Mouse (Mus musculus) granulocyte monocyte progenitor cell, adult 5-6 weeks (primary cell): ENCODE measurements at regions not wholly inside any gene's neighbourhood (a gene's known extent, or its start where the extent isn't known, plus 50 kb on each side); places are given as distances from the start of the nearest gene placed in this dataset.
A peak's percentile ranks its signal among the peaks of the same experiment; 100 is the strongest.

Experiments
- ATAC-seq: replicated peaks from 2 replicates; pipeline ENCODE4 v1.8.0; 2016; ENCODE audit warnings: mild to moderate bottlenecking, moderate TSS enrichment, inconsistent platforms; ENCODE audit not compliant: poor library complexity, severe bottlenecking

- ATAC-seq = no peak
Observed at GRCm38 (mm10) chr6:99853716-99854115, 127.5 kb upstream of the Prok2 start.

GRCm38 (mm10) chr6:99850706-99851105, 124.5 kb upstream of the Prok2 start:
- ATAC-seq = no peak

GRCm38 (mm10) chr6:99845508-99845846, 119.3 kb upstream of the Prok2 start:
- ATAC-seq = no peak

- no peak for ATAC-seq
Observed at GRCm38 (mm10) chr6:99844775-99845507, 118.7 kb upstream of the Prok2 start.

GRCm38 (mm10) chr6:99843507-99843906, 117.3 kb upstream of the Prok2 start:
- no peak for ATAC-seq

GRCm38 (mm10) chr6:99842723-99843122, 116.5 kb upstream of the Prok2 start:
- ATAC-seq = no peak

- ATAC-seq = peak; percentile 85
Observed at GRCm38 (mm10) chr6:99840823-99841222, 114.6 kb upstream of the Prok2 start.

- no peak for ATAC-seq
Observed at GRCm38 (mm10) chr6:99833323-99833722, 107.1 kb upstream of the Prok2 start.

- ATAC-seq = no peak
Observed at GRCm38 (mm10) chr6:99827625-99828024, 101.4 kb upstream of the Prok2 start.

GRCm38 (mm10) chr6:99824808-99825207, 98.6 kb upstream of the Prok2 start:
- ATAC-seq = no peak

GRCm38 (mm10) chr6:99822471-99822870, 96.3 kb upstream of the Prok2 start:
- ATAC-seq = no peak

- no peak for ATAC-seq
Observed at GRCm38 (mm10) chr6:99819255-99819929, 93.2 kb upstream of the Prok2 start.

GRCm38 (mm10) chr6:99818486-99818885, 92.3 kb upstream of the Prok2 start:
- no peak for ATAC-seq

- peak; percentile 12; the same call in 1 of the 2 replicates for ATAC-seq
Observed at GRCm38 (mm10) chr6:99817245-99817644, 91.1 kb upstream of the Prok2 start.

- ATAC-seq = no peak
Observed at GRCm38 (mm10) chr6:99813102-99813501, 86.9 kb upstream of the Prok2 start.

- no peak for ATAC-seq
Observed at GRCm38 (mm10) chr6:99811842-99812241, 85.7 kb upstream of the Prok2 start.

- no peak for ATAC-seq
Observed at GRCm38 (mm10) chr6:99810974-99811798, 85.0 kb upstream of the Prok2 start.

GRCm38 (mm10) chr6:99804905-99805245, 78.7 kb upstream of the Prok2 start:
- ATAC-seq = no peak

- peak; percentile 95 for ATAC-seq
Observed at GRCm38 (mm10) chr6:99803983-99804904, 78.1 kb upstream of the Prok2 start.

- ATAC-seq = peak; percentile 20; the same call in 1 of the 2 replicates
Observed at GRCm38 (mm10) chr6:99800919-99801318, 74.7 kb upstream of the Prok2 start.
